9 mouse cellular contexts compared by ENCODE assay signal in the genomic region with DNA sequence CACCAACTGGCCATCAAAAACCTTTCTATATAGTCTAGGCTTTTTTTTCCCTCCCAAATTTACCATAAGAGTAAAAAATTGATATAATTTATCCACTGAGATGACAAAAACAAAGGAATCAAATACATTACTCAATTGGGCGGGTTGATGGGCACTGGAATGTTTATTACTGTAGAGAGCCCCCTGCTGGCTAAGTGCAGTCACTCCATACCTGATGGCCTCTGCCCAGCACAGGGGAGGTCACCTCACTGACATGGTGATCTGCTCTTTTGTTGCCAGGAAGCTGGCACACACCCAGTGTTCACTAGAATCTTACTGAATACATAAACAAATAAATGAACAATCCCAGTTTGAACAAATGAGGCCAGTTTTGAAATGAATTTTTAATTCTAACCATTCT. TPM values are rescaled to one million over a fixed set of nuclear protein-coding genes. Genes with fewer than 3 reads are reported as not detected.
A peak's percentile ranks its signal among the peaks of the same experiment; 100 is the strongest.
DNase-seq lines count a peak whose midpoint lies in the region; ATAC-seq and TF ChIP-seq lines count a peak whose summit lies in the region.
"Had no signal": no experiment of that assay in that cellular context is flagged by ENCODE, and none has a peak within 500 bp of the region (broad histone marks: within the 10 kb centered on the region; RNA-seq: fewer than 3 reads in every experiment).

No protein-coding gene starts in this region.

- H3K36me3 ChIP-seq in intestine, embryonic 15.5 days = no peaks in the 10 kb centered on the region
- 0 out of 2 replicates have a peak, but pooled peaks cover 5% of the 10 kb centered on the region for H3K36me3 ChIP-seq in midbrain, embryonic 10.5 days
- H3K36me3 ChIP-seq: neural tube, embryonic 12.5 days had no signal

- no peak overlapping the region for H3K4me3 ChIP-seq in left cerebral cortex, adult 2 months
- H3K4me3 ChIP-seq in intestine, embryonic 15.5 days (replicated peaks) = no peak overlapping the region
- H3K4me3 ChIP-seq in midbrain, embryonic 10.5 days = no peak overlapping the region
- H3K4me3 ChIP-seq: neural tube, embryonic 12.5 days had no signal

- no peaks in the 10 kb centered on the region for H3K27me3 ChIP-seq in intestine, embryonic 15.5 days (replicated peaks)
- 0 out of 2 replicates have a peak, but pooled peaks cover 9% of the 10 kb centered on the region for H3K27me3 ChIP-seq in midbrain, embryonic 10.5 days (ENCODE audit: low read depth, poor library complexity, severe bottlenecking)
- H3K27me3 ChIP-seq: neural tube, embryonic 12.5 days had no signal

- no peak for DNase-seq in left cerebral cortex, adult 2 months (ENCODE audit: extremely low spot score in 1 of 2, low spot score in 2 of 2)
- DNase-seq in left cerebral cortex, adult 8-10 months (ENCODE audit: low spot score in 2 of 2) = no peak
- DNase-seq in MN1 (ENCODE audit: low spot score) = peak; percentile 43
- DNase-seq in cerebellum, adult 9-11 months = peak; percentile 16
- DNase-seq in lung, postnatal 25 days (ENCODE audit: low spot score) = peak; percentile 66
- peak; percentile 69 for DNase-seq in thymus, postnatal 4 days
- DNase-seq in midbrain, embryonic 10.5 days (ENCODE audit: low spot score) = no peak

- H3K4me2 ChIP-seq in intestine, embryonic 15.5 days (replicated peaks) = no peak overlapping the region
- H3K4me2 ChIP-seq: neural tube, embryonic 12.5 days had no signal

- H3K9ac ChIP-seq in intestine, embryonic 15.5 days = no peak overlapping the region
- H3K9ac ChIP-seq: neural tube, embryonic 12.5 days had no signal

- ATAC-seq in intestine, embryonic 15.5 days = peak; percentile 72; the same call in 1 of the 2 replicates

- no peaks in the 10 kb centered on the region for H3K9me3 ChIP-seq in intestine, embryonic 15.5 days
- no peaks in the 10 kb centered on the region for H3K9me3 ChIP-seq in midbrain, embryonic 10.5 days (replicated peaks)
- H3K9me3 ChIP-seq: neural tube, embryonic 12.5 days had no signal

- intact Hi-C loops in left cerebral cortex, adult 2 months (cut with DNase I) = no loop called here

- WGBS in intestine, embryonic 15.5 days = 32% methylated on average over 1 of the region's 1 CpGs
- 35% methylated on average over 1 of the region's 1 CpGs for WGBS in midbrain, embryonic 10.5 days

- no peaks in the 10 kb centered on the region for H3K4me1 ChIP-seq in intestine, embryonic 15.5 days (replicated peaks)
- peaks cover 5% of the 10 kb centered on the region for H3K4me1 ChIP-seq in midbrain, embryonic 10.5 days
- H3K4me1 ChIP-seq: neural tube, embryonic 12.5 days had no signal

- H3K27ac ChIP-seq in left cerebral cortex, adult 2 months = no peak overlapping the region
- no peak overlapping the region for H3K27ac ChIP-seq in intestine, embryonic 15.5 days
- no peak overlapping the region for H3K27ac ChIP-seq in midbrain, embryonic 10.5 days (replicated peaks)
- H3K27ac ChIP-seq: neural tube, embryonic 12.5 days had no signal

- TF ChIP-seq CTCF in left cerebral cortex, adult 2 months (IDR thresholded peaks at IDR 0.05) = peak; percentile 64

RNA-seq across cellular contexts. Expression of a gene that starts 40.9 kb away (rescaled TPM):
- 10 to 100 TPM; 32.1 to 32.9 TPM for total RNA-seq in left cerebral cortex, adult 2 months (2021)
- 10 to 100 TPM; 43.1 to 50.3 (median 45.5) TPM for total RNA-seq in left cerebral cortex, adult 8-10 months (2022)
- 11.8 and 12.3 TPM in 2 replicates for polyA plus RNA-seq in intestine, embryonic 15.5 days (2015; fragmentation: Nextera tagmentation; extraction: Ambion mirVana)
- polyA plus RNA-seq in midbrain, embryonic 10.5 days (2016; fragmentation: Nextera tagmentation; extraction: Ambion mirVana) = 1.7 and 2.3 TPM in 2 replicates

Comparison
In these comparisons a context has a peak if more than half of its experiments do, and no peak if none do; other contexts are left out.
1. DNase-seq: peak in MN1 (single experiment), cerebellum, adult 9-11 months (single experiment), lung, postnatal 25 days (single experiment) and thymus, postnatal 4 days (single experiment); none in left cerebral cortex, adult 2 months (0 of 2), left cerebral cortex, adult 8-10 months (0 of 2) and midbrain, embryonic 10.5 days (single experiment).